Mouse (Mus musculus): ENCODE data around the gene Sncg.
"Not testable (repeated sequence)": the region's sequence is repeated elsewhere in the genome, so short reads cannot be mapped to it uniquely, and the experiment has no call there.

Gene Sncg

GRCm38 (mm10) chr14:34370921-34371320 lies 3.7 kb downstream of the Sncg start:
- DNase-seq (ENCODE audit: low read depth), result no peak

GRCm38 (mm10) chr14:34370203-34370602 lies 4.4 kb downstream of the Sncg start:
- no peak for DNase-seq (ENCODE audit: low read depth)

- no peak for DNase-seq (ENCODE audit: low read depth)
These were observed 9.5 kb downstream of the Sncg start for GRCm38 (mm10) chr14:34365147-34365507.

GRCm38 (mm10) chr14:34364254-34365146 lies 10.1 kb downstream of the Sncg start:
- not testable (repeated sequence) for DNase-seq (ENCODE audit: low read depth)

- DNase-seq (ENCODE audit: low read depth), result peak; percentile 56
These were observed 10.9 kb downstream of the Sncg start for GRCm38 (mm10) chr14:34363490-34364253.

- DNase-seq (ENCODE audit: low read depth), result peak; percentile 31
These were observed 11.7 kb downstream of the Sncg start for GRCm38 (mm10) chr14:34362726-34363445.

GRCm38 (mm10) chr14:34362135-34362534 lies 12.5 kb downstream of the Sncg start:
- no peak for DNase-seq (ENCODE audit: low read depth)

- DNase-seq (ENCODE audit: low read depth), result no peak
These were observed 14.3 kb downstream of the Sncg start for GRCm38 (mm10) chr14:34360251-34360650.

- no peak for DNase-seq (ENCODE audit: low read depth)
These were observed 14.8 kb downstream of the Sncg start for GRCm38 (mm10) chr14:34359676-34360244.

GRCm38 (mm10) chr14:34357671-34358455 lies 16.7 kb downstream of the Sncg start:
- DNase-seq (ENCODE audit: low read depth), result no peak

- no peak for DNase-seq (ENCODE audit: low read depth)
These were observed 19.3 kb downstream of the Sncg start, which contains the start of gene Fam25c for GRCm38 (mm10) chr14:34355301-34355700. Fam25c (minus strand) TSS chr14:34355433.

- DNase-seq (ENCODE audit: low read depth), result no peak
These were observed 20.1 kb downstream of the Sncg start for GRCm38 (mm10) chr14:34354456-34354855.

GRCm38 (mm10) chr14:34353326-34353725 lies 21.3 kb downstream of the Sncg start:
- DNase-seq (ENCODE audit: low read depth), result no peak

- no peak for DNase-seq (ENCODE audit: low read depth)
These were observed 22.1 kb downstream of the Sncg start for GRCm38 (mm10) chr14:34352523-34352922.

- no peak for DNase-seq (ENCODE audit: low read depth)
These were observed 22.9 kb downstream of the Sncg start for GRCm38 (mm10) chr14:34351660-34352059.

GRCm38 (mm10) chr14:34349007-34349406 lies 25.6 kb downstream of the Sncg start:
- no peak for DNase-seq (ENCODE audit: low read depth)

- DNase-seq (ENCODE audit: low read depth), result no peak
These were observed 26.3 kb downstream of the Sncg start for GRCm38 (mm10) chr14:34348301-34348700.

GRCm38 (mm10) chr14:34347084-34347483 lies 27.5 kb downstream of the Sncg start:
- no peak for DNase-seq (ENCODE audit: low read depth)

GRCm38 (mm10) chr14:34345771-34346566 lies 28.6 kb downstream of the Sncg start:
- no peak for DNase-seq (ENCODE audit: low read depth)

- DNase-seq (ENCODE audit: low read depth), result no peak
These were observed 30.2 kb downstream of the Sncg start for GRCm38 (mm10) chr14:34344361-34344760.
